Mouse (Mus musculus): ENCODE data around the gene Grm8. TPM values are rescaled to one million over a fixed set of nuclear protein-coding genes. Genes with fewer than 3 reads are reported as not detected.

The Grm8 gene
- polyA plus RNA-seq, 1 experiment from 2014 or later: 2.3 TPM

DNA sequence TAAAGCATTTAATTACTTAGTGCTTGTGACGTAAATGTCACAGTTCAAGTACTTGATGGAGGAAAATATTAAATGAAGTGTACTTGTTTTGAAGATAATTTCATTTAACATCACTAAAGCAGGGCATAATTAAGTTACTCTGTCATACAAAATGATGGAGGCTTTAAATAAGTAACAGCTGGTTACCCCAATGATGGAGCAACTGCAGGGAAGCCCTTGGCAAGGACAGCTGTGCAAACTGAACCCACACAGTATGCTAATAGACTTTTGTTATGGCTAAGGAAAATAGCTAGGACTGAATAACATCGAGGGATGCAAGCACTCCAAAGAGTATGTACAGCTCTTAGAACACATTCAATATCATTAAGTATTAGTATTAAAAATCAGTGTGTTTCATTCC lies 829.6 kb downstream of the Grm8 start:
- Histone ChIP-seq H3K27me3 (replicated peaks) (no peaks in the 10 kb centered on the region), H3K9ac (no peak overlapping the region), H3K4me1 (no peaks in the 10 kb centered on the region), H3K27ac (no peak overlapping the region), H3K36me3 (no peaks in the 10 kb centered on the region), H3K4me3 (no peak overlapping the region), H3K4me2 (replicated peaks) (no peak overlapping the region), H3K9me3 (no peaks in the 10 kb centered on the region)
- ATAC-seq (ENCODE audit: low FRiP score, low read depth): no peak
- 71% methylated on average over 2 of the region's 2 CpGs for WGBS

DNA sequence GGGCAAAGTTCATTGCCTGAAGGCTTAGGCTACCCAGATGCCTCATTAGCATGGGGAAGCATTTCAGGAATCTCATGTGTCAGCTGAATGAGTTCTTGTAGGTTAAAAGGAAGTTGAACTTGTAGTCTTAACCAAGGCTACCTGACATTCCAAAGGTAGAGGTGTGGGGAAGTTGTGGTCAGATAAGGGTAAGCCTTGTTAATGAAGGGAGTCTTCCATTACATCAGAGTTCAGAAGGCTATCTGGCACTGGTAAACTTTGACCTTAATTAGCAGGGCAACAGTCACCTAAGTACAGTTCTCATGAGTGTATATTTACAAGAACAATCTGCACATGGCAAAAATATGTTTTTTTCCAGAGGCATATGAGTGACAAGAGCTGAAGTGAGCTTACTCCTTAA lies 870.0 kb downstream of the Grm8 start:
- H3K4me3 ChIP-seq: no peak overlapping the region
- H3K9ac ChIP-seq: no peak overlapping the region
- no peaks in the 10 kb centered on the region for H3K4me1 ChIP-seq
- H3K9me3 ChIP-seq: no peaks in the 10 kb centered on the region
- ATAC-seq (ENCODE audit: low FRiP score, low read depth): no peak
- H3K27me3 ChIP-seq (replicated peaks): no peaks in the 10 kb centered on the region
- no peak overlapping the region for H3K27ac ChIP-seq
- H3K4me2 ChIP-seq (replicated peaks): no peak overlapping the region
- H3K36me3 ChIP-seq: no peaks in the 10 kb centered on the region

DNA sequence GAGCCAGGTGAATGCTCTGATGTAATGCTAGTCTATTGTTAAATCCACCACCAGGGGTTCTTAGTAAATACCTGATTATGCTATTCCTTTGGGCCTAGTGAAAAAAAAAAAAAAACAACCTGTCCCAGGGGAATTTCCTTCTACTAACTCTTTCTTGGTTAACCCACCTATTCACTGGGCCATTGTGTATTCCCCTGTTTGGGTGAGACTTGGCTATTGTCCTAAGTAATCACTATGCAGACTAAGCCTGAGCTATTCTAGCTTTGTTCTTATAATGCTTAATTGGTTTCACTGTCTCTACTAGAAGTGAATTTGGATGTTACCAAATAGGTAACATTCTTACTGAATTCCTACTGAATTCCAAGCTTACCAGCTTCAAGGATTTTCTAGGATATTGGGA lies 872.4 kb downstream of the Grm8 start:
- no peaks in the 10 kb centered on the region for H3K9me3 ChIP-seq
- no peak overlapping the region for H3K9ac ChIP-seq
- no peak for ATAC-seq (ENCODE audit: low FRiP score, low read depth)
- H3K27me3 ChIP-seq (replicated peaks): no peaks in the 10 kb centered on the region
- no peaks in the 10 kb centered on the region for H3K4me1 ChIP-seq
- no peaks in the 10 kb centered on the region for H3K36me3 ChIP-seq
- H3K4me3 ChIP-seq: no peak overlapping the region
- no peak overlapping the region for H3K27ac ChIP-seq
- no peak overlapping the region for H3K4me2 ChIP-seq (replicated peaks)

DNA sequence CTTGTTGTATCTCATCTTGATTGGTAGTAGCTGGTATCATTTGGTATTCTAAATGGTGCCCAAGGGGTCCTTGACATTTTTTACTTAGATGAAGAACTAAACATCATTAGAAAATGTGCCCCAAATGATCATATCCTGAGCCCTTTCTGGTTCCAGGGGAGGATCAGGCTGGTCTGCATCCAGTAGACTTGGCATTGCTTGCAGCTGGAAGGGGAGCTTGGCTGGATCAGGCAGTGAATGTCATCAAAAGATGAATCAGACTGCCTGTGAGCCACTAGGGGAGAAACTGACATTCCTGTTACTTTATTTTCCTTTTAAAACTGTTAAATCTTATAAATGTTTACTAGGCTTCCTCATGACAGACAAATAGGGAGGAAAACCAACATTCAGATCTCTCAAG lies 894.6 kb downstream of the Grm8 start:
- Histone ChIP-seq H3K4me2 (replicated peaks) (no peak overlapping the region), H3K27ac (no peak overlapping the region), H3K36me3 (no peaks in the 10 kb centered on the region), H3K9me3 (no peaks in the 10 kb centered on the region), H3K27me3 (replicated peaks) (no peaks in the 10 kb centered on the region), H3K9ac (no peak overlapping the region), H3K4me1 (no peaks in the 10 kb centered on the region), H3K4me3 (no peak overlapping the region)
- ATAC-seq (ENCODE audit: low FRiP score, low read depth): no peak

DNA sequence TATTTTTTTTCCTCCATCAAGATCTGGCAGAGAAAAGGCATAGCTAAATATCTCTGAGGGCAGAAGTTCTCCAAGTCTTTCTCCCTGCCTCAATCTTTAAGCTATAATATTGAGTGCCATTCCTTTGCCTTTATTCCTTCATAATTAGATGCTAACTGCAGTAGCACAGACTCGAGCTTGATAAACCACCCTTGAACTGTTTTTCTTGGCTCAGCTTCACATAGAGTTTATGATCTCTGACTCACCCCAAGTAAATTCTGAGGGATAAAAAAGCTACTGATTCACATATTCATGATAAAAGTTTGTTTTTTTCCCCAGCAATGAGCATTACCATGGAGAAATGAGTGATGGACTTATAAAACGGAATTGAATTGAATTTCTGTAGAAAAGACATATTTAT lies 895.0 kb downstream of the Grm8 start:
- Histone ChIP-seq H3K4me2 (replicated peaks) (no peak overlapping the region), H3K36me3 (no peaks in the 10 kb centered on the region), H3K27ac (no peak overlapping the region), H3K4me3 (no peak overlapping the region), H3K27me3 (replicated peaks) (no peaks in the 10 kb centered on the region), H3K4me1 (no peaks in the 10 kb centered on the region), H3K9ac (no peak overlapping the region), H3K9me3 (no peaks in the 10 kb centered on the region)
- 66% methylated on average over 2 of the region's 2 CpGs for WGBS
- ATAC-seq (ENCODE audit: low FRiP score, low read depth): no peak

MicroRNAs encoded within 50 kb of the gene (microRNA counts, 519-probe panel; counts per million panel counts)
- 342 counts per million, percentile 67 among the panel's probes with 10 or more counts for microRNA mmu-miR-592

Small RNAs within 50 kb of the gene (microRNA-seq; reads per million reads assigned to microRNA genes)
- 21.4 reads per million, percentile 32 among the genes with 10 or more reads in this experiment for gene Mir592

Measured in neural tube, embryonic 12.5 days (tissue).